Mouse (Mus musculus) heart, postnatal 10 days (tissue): ENCODE results near the gene Dpm2. TPM values are rescaled to one million over a fixed set of nuclear protein-coding genes. Genes with fewer than 3 reads are reported as not detected.

ENCODE experiments used
- DNase-seq, 2 experiments: peaks; one replicate each; pipeline ENCODE4 v3.0.0; 2021
- intact Hi-C: fragments of 180-260 bp; cut with DNase I; formaldehyde crosslinking; loops from one replicate; pipeline ENCODE4 v1.15.1; 2025
- total RNA-seq, 2 experiments: library from RNA; stranded (reverse); gene quantifications; 2 replicates each; pipeline ENCODE4 v1.2.3; 2021

The Dpm2 gene
- 10 to 100 TPM; 31.2 to 32.6 TPM for total RNA-seq

- intact Hi-C loops = loop anchor here (5.0 kb wide), 1 partner anchor 36 kb away; no protein-coding TSS in a partner anchor
- DNase-seq = peak; percentile 94 to 95
These were observed at the start of gene Dpm2 for GRCm38 (mm10) chr2:32570698-32571494. Gene Dpm2 (plus strand): TSS chr2:32570858.

GRCm38 (mm10) chr2:32524536-32525031 is 46.1 kb upstream of the Dpm2 start:
- intact Hi-C loops = no loop called here
- no peak for DNase-seq

GRCm38 (mm10) chr2:32525816-32526215 is 44.8 kb upstream of the Dpm2 start:
- no peak for DNase-seq
- intact Hi-C loops = no loop called here

GRCm38 (mm10) chr2:32527468-32527966 is 43.1 kb upstream of the Dpm2 start:
- intact Hi-C loops = no loop called here
- DNase-seq = no peak

GRCm38 (mm10) chr2:32528326-32528725 is 42.3 kb upstream of the Dpm2 start:
- DNase-seq = no peak
- intact Hi-C loops = no loop called here

- intact Hi-C loops = no loop called here
- DNase-seq = no peak
These were observed 40.2 kb upstream of the Dpm2 start for GRCm38 (mm10) chr2:32530479-32530878.

GRCm38 (mm10) chr2:32533163-32533562 is 37.5 kb upstream of the Dpm2 start:
- intact Hi-C loops = no loop called here
- DNase-seq = no peak

- intact Hi-C loops = loop anchor here (2.0 kb wide), 1 partner anchor 19 kb away; no protein-coding TSS in a partner anchor
- peak; percentile 63 to 69 for DNase-seq
These were observed 36.5 kb upstream of the Dpm2 start for GRCm38 (mm10) chr2:32534061-32534732.

GRCm38 (mm10) chr2:32534733-32535471 is 35.8 kb upstream of the Dpm2 start, which contains the start of gene Fam102a:
Gene Fam102a (plus strand): TSS chr2:32535332.
- intact Hi-C loops = loop anchor here (2.0 kb wide), 1 partner anchor 20 kb away; no protein-coding TSS in a partner anchor
- peak; percentile 99 to 100 for DNase-seq

GRCm38 (mm10) chr2:32535501-32535991 is 35.1 kb upstream of the Dpm2 start:
- DNase-seq = peak; percentile 64 to 65
- intact Hi-C loops = loop anchor here (2.0 kb wide), 1 partner anchor 21 kb away; no protein-coding TSS in a partner anchor

- DNase-seq = peak in 1 of 2 experiments; percentile 54
- intact Hi-C loops = loop anchor here (2.0 kb wide), 1 partner anchor 31 kb away; no protein-coding TSS in a partner anchor
These were observed 34.5 kb upstream of the Dpm2 start for GRCm38 (mm10) chr2:32536086-32536633.

- intact Hi-C loops = loop anchor here (2.0 kb wide), 1 partner anchor 30 kb away; no protein-coding TSS in a partner anchor
- DNase-seq = peak; percentile 66 to 74
These were observed 33.9 kb upstream of the Dpm2 start for GRCm38 (mm10) chr2:32536634-32537359.

- intact Hi-C loops = loop anchor here (2.0 kb wide), 1 partner anchor 29 kb away; no protein-coding TSS in a partner anchor
- peak in 1 of 2 experiments; percentile 70 for DNase-seq
These were observed 33.2 kb upstream of the Dpm2 start for GRCm38 (mm10) chr2:32537360-32537905.

GRCm38 (mm10) chr2:32537941-32538340 is 32.7 kb upstream of the Dpm2 start:
- intact Hi-C loops = loop anchor here (2.0 kb wide), 1 partner anchor 29 kb away; no protein-coding TSS in a partner anchor
- peak; percentile 34 to 42 for DNase-seq

- intact Hi-C loops = no loop called here
- peak in 1 of 2 experiments; percentile 15 for DNase-seq
These were observed 32.2 kb upstream of the Dpm2 start for GRCm38 (mm10) chr2:32538461-32538860.

- peak in 1 of 2 experiments; percentile 17 for DNase-seq
- intact Hi-C loops = no loop called here
These were observed 31.1 kb upstream of the Dpm2 start for GRCm38 (mm10) chr2:32539452-32539981.

GRCm38 (mm10) chr2:32541333-32541908 is 29.2 kb upstream of the Dpm2 start:
- DNase-seq = peak in 1 of 2 experiments; percentile 10
- intact Hi-C loops = no loop called here

GRCm38 (mm10) chr2:32541986-32542573 is 28.6 kb upstream of the Dpm2 start:
- intact Hi-C loops = no loop called here
- DNase-seq = peak in 1 of 2 experiments; percentile 24
